Mouse (Mus musculus) midbrain, postnatal 0 days (tissue): ENCODE data around the gene Zfp963. TPM values are rescaled to one million over a fixed set of nuclear protein-coding genes. Genes with fewer than 3 reads are reported as not detected.

Source experiments
- ATAC-seq: fragments of 200-750 bp; cut with Nextera tagmentation; 2 replicates; pipeline ENCODE4 v1.8.0; 2017; ENCODE audit warnings: moderate number of reproducible peaks, mild to moderate bottlenecking, moderate TSS enrichment, moderate library complexity; ENCODE audit not compliant: low FRiP score
- DNase-seq: peaks from one replicate; pipeline ENCODE4 v3.0.0-alpha.2; 2015; ENCODE audit warnings: low spot score
- H3K27ac ChIP-seq: fragments of 300-500 bp; sonication (generic); 2 replicates; pipeline ENCODE4 v1.5.1; 2014; ENCODE audit warnings: low read depth, mild to moderate bottlenecking, low read length, mixed read lengths
- H3K27me3 ChIP-seq: fragments of 300-500 bp; sonication (generic); 2 replicates; pipeline ENCODE4 v1.6.1; 2014; ENCODE audit warnings: low read length, control low read depth, mixed read lengths; ENCODE audit not compliant: insufficient read depth
- H3K36me3 ChIP-seq: fragments of 300-500 bp; sonication (generic); 2 replicates; pipeline ENCODE4 v1.6.1; 2014; ENCODE audit warnings: low read length, control low read depth, mixed read lengths; ENCODE audit not compliant: insufficient read depth
- H3K4me1 ChIP-seq: fragments of 300-500 bp; sonication (generic); 2 replicates; pipeline ENCODE4 v1.6.1; 2014; ENCODE audit warnings: mild to moderate bottlenecking, control low read depth, antibody characterized with exemption, low read length, mixed read lengths; ENCODE audit not compliant: insufficient read depth
- H3K4me2 ChIP-seq: fragments of 300-500 bp; sonication (generic); 2 replicates; pipeline ENCODE4 v1.6.1; 2014; ENCODE audit warnings: low read depth, mild to moderate bottlenecking, low read length, mixed read lengths; ENCODE audit not compliant: poor library complexity, severe bottlenecking
- H3K4me3 ChIP-seq: fragments of 300-500 bp; sonication (generic); 2 replicates; pipeline ENCODE4 v1.5.1; 2014; ENCODE audit warnings: low read depth, mild to moderate bottlenecking, low read length, moderate library complexity
- H3K9ac ChIP-seq: fragments of 300-500 bp; sonication (generic); replicated peaks from 2 replicates; pipeline ENCODE4 v1.6.1; 2014; ENCODE audit warnings: mild to moderate bottlenecking, low read length, moderate library complexity, mixed read lengths; ENCODE audit not compliant: poor library complexity, severe bottlenecking
- H3K9me3 ChIP-seq: fragments of 300-500 bp; sonication (generic); 2 replicates; pipeline ENCODE4 v1.6.1; 2016; ENCODE audit warnings: low read length, control low read depth
- CTCF ChIP-seq: IDR thresholded peaks from 2 replicates; pipeline ENCODE4 v1.5.1; 2016; ENCODE audit warnings: antibody characterized with exemption, mild to moderate bottlenecking
- WGBS: fragments of 180-500 bp; shearing (Covaris S2); extraction: QIAGEN DNeasy Blood & Tissue Kit; methylation state at CpG from one replicate; pipeline ENCODE4 v1.1.7; 2014; 5-methylcytosine and 5-hydroxymethylcytosine counted together
- polyA plus RNA-seq: library from polyadenylated mRNA; unstranded; fragments of >200 nt; fragmentation: Nextera tagmentation; extraction: Ambion mirVana; gene quantifications from 2 replicates; pipeline ENCODE4 v1.2.1, GENCODE M21; 2015
- total RNA-seq: library from RNA; depleted of rRNA; stranded (reverse); fragments of >200 nt; gene quantifications from 2 replicates; pipeline ENCODE4 v1.2.3, GENCODE M21; 2014

Zfp963 gene
- total and polyA plus RNA-seq, 2 experiments from 2014 or later: 3.3 to 5.5 TPM

- no peak for TF ChIP-seq CTCF
- no peak for DNase-seq
These were observed 27.3 kb upstream of the Zfp963 start for GRCm38 (mm10) chr8:69777111-69777510.

GRCm38 (mm10) chr8:69775149-69775534, 25.4 kb upstream of the Zfp963 start:
- ATAC-seq: no peak; the same call in 1 of the 2 replicates
- WGBS: 58% methylated on average over 2 of the region's 2 CpGs
- Histone ChIP-seq H3K4me1 (peaks cover 12% of the 10 kb centered on the region; the same call in 1 of the 2 replicates), H3K27me3 (no peaks in the 10 kb centered on the region), H3K36me3 (no peaks in the 10 kb centered on the region), H3K4me2 (peak overlapping the region; percentile 41), H3K27ac (peak overlapping the region; percentile 99), H3K9me3 (no peaks in the 10 kb centered on the region), H3K9ac (no peak overlapping the region), H3K4me3 (peak overlapping the region; percentile 76; the same call in 1 of the 2 replicates)
- no peak for DNase-seq
- no peak for TF ChIP-seq CTCF

More at GRCm38 (mm10) chr8:69777111-69777510, 27.3 kb upstream of the Zfp963 start:
- Histone ChIP-seq H3K9me3 (no peaks in the 10 kb centered on the region), H3K4me3 (no peak overlapping the region), H3K27me3 (no peaks in the 10 kb centered on the region), H3K4me2 (no peak overlapping the region), H3K36me3 (no peaks in the 10 kb centered on the region), H3K4me1 (peaks cover 7% of the 10 kb centered on the region; the same call in 1 of the 2 replicates), H3K9ac (no peak overlapping the region), H3K27ac (no peak overlapping the region)
- no peak for ATAC-seq
- WGBS: 69% methylated on average over 11 of the region's 12 CpGs

GRCm38 (mm10) chr8:69774503-69775148, 24.9 kb upstream of the Zfp963 start, which contains the start of gene Gm20422:
Gm20422 (minus strand) TSS chr8:69774886.
- H3K9me3 ChIP-seq: no peaks in the 10 kb centered on the region
- H3K27me3 ChIP-seq: no peaks in the 10 kb centered on the region
- H3K4me3 ChIP-seq: peak within 1 kb of the TSS; percentile 76
- peak within 1 kb of the TSS; percentile 63 for H3K4me2 ChIP-seq
- ATAC-seq: peak; percentile 99
- H3K27ac ChIP-seq: peak within 1 kb of the TSS; percentile 99
- WGBS: under 1% methylated on average over 41 of the region's 41 CpGs
- TF ChIP-seq CTCF: peak; percentile 17
- no peaks in the 10 kb centered on the region for H3K36me3 ChIP-seq
- peak; percentile 99 for DNase-seq
- peak within 1 kb of the TSS; percentile 93 for H3K9ac ChIP-seq
- peaks cover 12% of the 10 kb centered on the region; the same call in 1 of the 2 replicates for H3K4me1 ChIP-seq

GRCm38 (mm10) chr8:69772106-69772505, 22.3 kb upstream of the Zfp963 start:
- Histone ChIP-seq H3K9me3 (no peaks in the 10 kb centered on the region), H3K9ac (no peak overlapping the region), H3K4me1 (peaks cover 12% of the 10 kb centered on the region; the same call in 1 of the 2 replicates), H3K27ac (no peak overlapping the region), H3K4me3 (no peak overlapping the region), H3K4me2 (no peak overlapping the region), H3K36me3 (peaks cover 12% of the 10 kb centered on the region), H3K27me3 (no peaks in the 10 kb centered on the region)
- 77% methylated on average over 2 of the region's 2 CpGs for WGBS
- TF ChIP-seq CTCF: no peak
- ATAC-seq (no peak), DNase-seq (no peak)

- Histone ChIP-seq H3K27me3 (no peaks in the 10 kb centered on the region), H3K4me2 (no peak overlapping the region), H3K9me3 (0 out of 2 replicates have a peak, but pooled peaks cover 2% of the 10 kb centered on the region), H3K4me1 (peaks cover 12% of the 10 kb centered on the region; the same call in 1 of the 2 replicates), H3K9ac (no peak overlapping the region), H3K4me3 (no peak overlapping the region), H3K27ac (no peak overlapping the region), H3K36me3 (peaks cover 18% of the 10 kb centered on the region)
- TF ChIP-seq CTCF: no peak
- DNase-seq: no peak
- no peak for ATAC-seq
- 88% methylated on average over 9 of the region's 9 CpGs for WGBS
These were observed 21.5 kb upstream of the Zfp963 start for GRCm38 (mm10) chr8:69771221-69771620.

- H3K36me3 ChIP-seq: peaks cover 44% of the 10 kb centered on the region
- ATAC-seq (no peak), DNase-seq (no peak)
- H3K27ac ChIP-seq: no peak overlapping the region
- 88% methylated on average over 4 of the region's 4 CpGs for WGBS
- no peaks in the 10 kb centered on the region for H3K4me1 ChIP-seq
- no peak overlapping the region for H3K4me3 ChIP-seq
- TF ChIP-seq CTCF: no peak
- 0 out of 2 replicates have a peak, but pooled peaks cover 3% of the 10 kb centered on the region for H3K9me3 ChIP-seq
- H3K27me3 ChIP-seq: no peaks in the 10 kb centered on the region
- H3K9ac ChIP-seq: no peak overlapping the region
- no peak overlapping the region for H3K4me2 ChIP-seq
These were observed 12.2 kb upstream of the Zfp963 start for GRCm38 (mm10) chr8:69761814-69762445.
